Mouse (Mus musculus): ENCODE data around the gene Gm17304. TPM values are rescaled to one million over a fixed set of nuclear protein-coding genes. Genes with fewer than 3 reads are reported as not detected.

Gene Gm17304
- total RNA-seq (2023): not detected

GRCm38 (mm10) chr5:106608798-106609197 is at the start of gene Gm17304:
Gene Gm17304 (plus strand): TSS chr5:106609098.

Other genes with a start within 250 kb of the Gm17304 start
- not detected for gene Barhl2, start 150.9 kb upstream of the Gm17304 start, total RNA-seq (2023)
- 100 to 1,000 TPM; 203 to 252 TPM for gene Zfp644, start 88.2 kb downstream of the Gm17304 start, total RNA-seq (2023)